ENCODE assay signal across 14 mouse cellular contexts in the genomic region with DNA sequence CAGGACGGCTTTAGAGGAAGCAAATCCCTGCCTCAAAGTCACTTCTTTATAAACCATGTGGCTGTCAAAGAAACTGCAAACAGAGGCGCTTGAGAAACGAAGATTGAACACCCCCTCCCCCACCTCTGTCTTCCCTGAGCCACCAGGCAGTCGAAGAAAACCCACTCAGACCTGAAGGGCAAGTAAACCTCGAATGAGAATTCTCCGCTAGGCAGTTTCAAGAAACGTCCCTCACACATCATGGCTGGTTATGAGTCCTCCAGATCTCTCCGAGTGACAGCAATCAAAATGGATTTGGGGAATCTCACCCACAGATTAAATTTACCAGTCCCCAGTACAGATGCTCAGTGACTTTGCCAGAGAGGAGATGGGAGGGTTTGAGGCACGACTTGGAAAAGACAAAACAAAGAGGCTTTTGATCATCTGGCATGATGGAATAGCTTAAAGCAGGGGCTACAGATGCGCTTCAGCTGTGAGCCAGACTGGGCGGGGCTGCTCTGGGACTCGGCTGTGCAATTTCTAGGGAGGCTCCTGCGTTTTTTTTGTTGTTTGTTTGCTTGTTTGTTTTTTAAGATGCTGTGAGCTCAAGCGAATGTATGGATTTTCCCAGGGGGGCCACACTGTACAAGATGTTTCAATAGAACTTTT.
DNase-seq lines count a peak whose midpoint lies in the region; ATAC-seq and TF ChIP-seq lines count a peak whose summit lies in the region.
"Had no signal": no experiment of that assay in that cellular context is flagged by ENCODE, and none has a peak within 500 bp of the region (broad histone marks: within the 10 kb centered on the region; RNA-seq: fewer than 3 reads in every experiment).

No protein-coding gene starts in this region.

- no peak for TF ChIP-seq CTCF in intestine, postnatal 0 days (IDR thresholded peaks at IDR 0.05; ENCODE audit: low read depth)

- no peaks in the 10 kb centered on the region for H3K36me3 ChIP-seq in forebrain, embryonic 15.5 days
- H3K36me3 ChIP-seq in forebrain, embryonic 12.5 days (replicated peaks), result no peaks in the 10 kb centered on the region
- H3K36me3 ChIP-seq in hindbrain, embryonic 12.5 days, result 0 out of 2 replicates have a peak, but pooled peaks cover 3% of the 10 kb centered on the region
- no peaks in the 10 kb centered on the region for H3K36me3 ChIP-seq in midbrain, embryonic 16.5 days (ENCODE audit: control insufficient read depth, insufficient read depth, low read length)
- no peaks in the 10 kb centered on the region for H3K36me3 ChIP-seq in intestine, embryonic 16.5 days (ENCODE audit: control insufficient read depth, insufficient read depth, low read length)
- no peaks in the 10 kb centered on the region for H3K36me3 ChIP-seq in kidney, embryonic 15.5 days
- H3K36me3 ChIP-seq in intestine, postnatal 0 days (ENCODE audit: control insufficient read depth, insufficient read depth), result no peaks in the 10 kb centered on the region
- H3K36me3 ChIP-seq: neural tube, embryonic 12.5 days had no signal

- WGBS in forebrain, embryonic 15.5 days, result 40% methylated on average over 14 of the region's 14 CpGs
- WGBS in forebrain, embryonic 12.5 days, result 47% methylated on average over 14 of the region's 14 CpGs
- WGBS in hindbrain, embryonic 12.5 days, result 41% methylated on average over 14 of the region's 14 CpGs
- WGBS in midbrain, embryonic 16.5 days, result 30% methylated on average over 14 of the region's 14 CpGs
- 44% methylated on average over 14 of the region's 14 CpGs for WGBS in intestine, embryonic 16.5 days
- WGBS in kidney, embryonic 15.5 days, result 54% methylated on average over 14 of the region's 14 CpGs
- 50% methylated on average over 14 of the region's 14 CpGs for WGBS in intestine, postnatal 0 days

- H3K27me3 ChIP-seq in forebrain, embryonic 15.5 days, result no peaks in the 10 kb centered on the region
- 0 out of 2 replicates have a peak, but pooled peaks cover under 1% of the 10 kb centered on the region for H3K27me3 ChIP-seq in forebrain, embryonic 12.5 days
- no peaks in the 10 kb centered on the region for H3K27me3 ChIP-seq in hindbrain, embryonic 12.5 days
- no peaks in the 10 kb centered on the region for H3K27me3 ChIP-seq in midbrain, embryonic 16.5 days (ENCODE audit: control insufficient read depth, insufficient read depth, low read depth, low read length)
- H3K27me3 ChIP-seq in intestine, embryonic 16.5 days (replicated peaks; ENCODE audit: control insufficient read depth, insufficient read depth, low read length), result no peaks in the 10 kb centered on the region
- H3K27me3 ChIP-seq in kidney, embryonic 15.5 days, result no peaks in the 10 kb centered on the region
- H3K27me3 ChIP-seq in intestine, postnatal 0 days (replicated peaks; ENCODE audit: control insufficient read depth, insufficient read depth, low read length), result no peaks in the 10 kb centered on the region
- H3K27me3 ChIP-seq: neural tube, embryonic 12.5 days had no signal

- peaks cover 9% of the 10 kb centered on the region for H3K4me1 ChIP-seq in forebrain, embryonic 15.5 days
- peaks cover 7% of the 10 kb centered on the region for H3K4me1 ChIP-seq in forebrain, embryonic 12.5 days
- H3K4me1 ChIP-seq in hindbrain, embryonic 12.5 days, result peaks cover 12% of the 10 kb centered on the region
- H3K4me1 ChIP-seq in midbrain, embryonic 16.5 days (ENCODE audit: control insufficient read depth, insufficient read depth, low read length), result peaks cover 6% of the 10 kb centered on the region
- no peaks in the 10 kb centered on the region for H3K4me1 ChIP-seq in intestine, embryonic 16.5 days (ENCODE audit: control insufficient read depth, insufficient read depth, low read length)
- no peaks in the 10 kb centered on the region for H3K4me1 ChIP-seq in kidney, embryonic 15.5 days
- H3K4me1 ChIP-seq in intestine, postnatal 0 days (replicated peaks; ENCODE audit: control insufficient read depth, insufficient read depth, low read length), result no peaks in the 10 kb centered on the region

- no peak overlapping the region for H3K9ac ChIP-seq in forebrain, embryonic 15.5 days (replicated peaks)
- no peak overlapping the region for H3K9ac ChIP-seq in forebrain, embryonic 12.5 days
- H3K9ac ChIP-seq in hindbrain, embryonic 12.5 days, result no peak overlapping the region
- no peak overlapping the region for H3K9ac ChIP-seq in midbrain, embryonic 16.5 days (ENCODE audit: low read depth, low read length)
- no peak overlapping the region for H3K9ac ChIP-seq in intestine, embryonic 16.5 days (ENCODE audit: low read depth, low read length)
- no peak overlapping the region for H3K9ac ChIP-seq in kidney, embryonic 15.5 days
- no peak overlapping the region for H3K9ac ChIP-seq in intestine, postnatal 0 days (ENCODE audit: low read depth, low read length)
- H3K9ac ChIP-seq: neural tube, embryonic 12.5 days had no signal

- H3K4me3 ChIP-seq in forebrain, embryonic 15.5 days, result no peak overlapping the region
- no peak overlapping the region for H3K4me3 ChIP-seq in forebrain, embryonic 12.5 days (replicated peaks)
- no peak overlapping the region for H3K4me3 ChIP-seq in hindbrain, embryonic 12.5 days
- H3K4me3 ChIP-seq in midbrain, embryonic 16.5 days (ENCODE audit: low read depth, low read length), result no peak overlapping the region
- no peak overlapping the region for H3K4me3 ChIP-seq in intestine, embryonic 16.5 days (ENCODE audit: low read length)
- no peak overlapping the region for H3K4me3 ChIP-seq in kidney, embryonic 15.5 days (replicated peaks)
- no peak overlapping the region for H3K4me3 ChIP-seq in intestine, postnatal 0 days (ENCODE audit: low read depth, low read length)
- H3K4me3 ChIP-seq: neural tube, embryonic 12.5 days had no signal

- H3K27ac ChIP-seq in forebrain, embryonic 15.5 days (replicated peaks), result peak overlapping the region; percentile 60
- no peak overlapping the region for H3K27ac ChIP-seq in forebrain, embryonic 12.5 days
- no peak overlapping the region for H3K27ac ChIP-seq in hindbrain, embryonic 12.5 days
- no peak overlapping the region for H3K27ac ChIP-seq in midbrain, embryonic 16.5 days (ENCODE audit: low read length)
- H3K27ac ChIP-seq in intestine, embryonic 16.5 days (ENCODE audit: low read length), result no peak overlapping the region
- no peak overlapping the region for H3K27ac ChIP-seq in kidney, embryonic 15.5 days
- no peak overlapping the region for H3K27ac ChIP-seq in intestine, postnatal 0 days (ENCODE audit: low read depth, low read length)
- H3K27ac ChIP-seq: neural tube, embryonic 12.5 days had no signal

- H3K4me2 ChIP-seq in forebrain, embryonic 15.5 days (replicated peaks), result no peak overlapping the region
- H3K4me2 ChIP-seq in forebrain, embryonic 12.5 days, result no peak overlapping the region
- H3K4me2 ChIP-seq in hindbrain, embryonic 12.5 days (replicated peaks), result no peak overlapping the region
- no peak overlapping the region for H3K4me2 ChIP-seq in midbrain, embryonic 16.5 days (ENCODE audit: low read length)
- H3K4me2 ChIP-seq in intestine, embryonic 16.5 days (ENCODE audit: low read depth, low read length), result no peak overlapping the region
- H3K4me2 ChIP-seq in kidney, embryonic 15.5 days, result no peak overlapping the region
- H3K4me2 ChIP-seq in intestine, postnatal 0 days (replicated peaks; ENCODE audit: low read depth), result no peak overlapping the region
- H3K4me2 ChIP-seq: neural tube, embryonic 12.5 days had no signal

- peak; percentile 35 for DNase-seq in embryo, embryonic 10.5 days (ENCODE audit: low spot score)
- DNase-seq: adrenal gland, postnatal 10 days; kidney, postnatal 10 days; lung, adult 18-20 months; retina, postnatal 1 day; thymus, adult 18-20 months had no signal

- H3K9me3 ChIP-seq in forebrain, embryonic 15.5 days, result no peaks in the 10 kb centered on the region
- H3K9me3 ChIP-seq in forebrain, embryonic 12.5 days, result no peaks in the 10 kb centered on the region
- H3K9me3 ChIP-seq in hindbrain, embryonic 12.5 days (replicated peaks), result no peaks in the 10 kb centered on the region
- H3K9me3 ChIP-seq in midbrain, embryonic 16.5 days (replicated peaks; ENCODE audit: control insufficient read depth, low read length, poor library complexity, severe bottlenecking), result no peaks in the 10 kb centered on the region
- no peaks in the 10 kb centered on the region for H3K9me3 ChIP-seq in intestine, embryonic 16.5 days (ENCODE audit: control insufficient read depth, low read length)
- no peaks in the 10 kb centered on the region for H3K9me3 ChIP-seq in kidney, embryonic 15.5 days (replicated peaks)
- H3K9me3 ChIP-seq in intestine, postnatal 0 days (ENCODE audit: control insufficient read depth), result no peaks in the 10 kb centered on the region
- H3K9me3 ChIP-seq: neural tube, embryonic 12.5 days had no signal

- peak; percentile 63 for ATAC-seq in forebrain, embryonic 15.5 days (replicated peaks)
- ATAC-seq in forebrain, embryonic 12.5 days (ENCODE audit: low FRiP score), result no peak
- ATAC-seq in hindbrain, embryonic 12.5 days (ENCODE audit: low FRiP score), result peak; percentile 70
- peak; percentile 34; the same call in 1 of the 2 replicates for ATAC-seq in midbrain, embryonic 16.5 days
- ATAC-seq in intestine, embryonic 16.5 days, result no peak
- ATAC-seq in kidney, embryonic 15.5 days (replicated peaks; ENCODE audit: low FRiP score), result no peak
- ATAC-seq in intestine, postnatal 0 days, result no peak

Comparison
In these comparisons a context has a peak if more than half of its experiments do, and no peak if none do; other contexts are left out.
1. ATAC-seq: peak in forebrain, embryonic 15.5 days (single experiment), hindbrain, embryonic 12.5 days (single experiment) and midbrain, embryonic 16.5 days (single experiment); none in forebrain, embryonic 12.5 days (single experiment), intestine, embryonic 16.5 days (single experiment), kidney, embryonic 15.5 days (single experiment) and intestine, postnatal 0 days (single experiment).